Mouse (Mus musculus) liver, adult 2 months (tissue): ENCODE measurements at regions not wholly inside any gene's neighbourhood (a gene's known extent, or its start where the extent isn't known, plus 50 kb on each side); places are given as distances from the start of the nearest gene placed in this dataset.

Source experiments
- DNase-seq: peaks from one replicate; pipeline ENCODE4 v3.0.0-alpha.2; 2011; ENCODE audit warnings: low read depth, low spot score; ENCODE audit errors: extremely low read depth
- H3K27ac ChIP-seq: fragments of 200-500 bp; replicated peaks from 2 replicates; pipeline ENCODE4 v1.5.1; 2012; ENCODE audit warnings: low read depth, mild to moderate bottlenecking, control low read depth, inconsistent platforms, low read length; ENCODE audit not compliant: insufficient read depth
- H3K27me3 ChIP-seq: fragments of 200-500 bp; 2 replicates; pipeline ENCODE4 v1.6.1; 2012; ENCODE audit warnings: mild to moderate bottlenecking, moderate library complexity, low read length, inconsistent platforms; ENCODE audit not compliant: control insufficient read depth, insufficient read depth
- H3K36me3 ChIP-seq: fragments of 200-500 bp; 2 replicates; pipeline ENCODE4 v1.6.1; 2012; ENCODE audit warnings: low read length, inconsistent platforms; ENCODE audit not compliant: control insufficient read depth, insufficient read depth
- H3K4me1 ChIP-seq: fragments of 200-500 bp; 2 replicates; pipeline ENCODE4 v1.6.1; 2011; ENCODE audit warnings: low read length; ENCODE audit not compliant: control insufficient read depth, insufficient read depth
- H3K4me3 ChIP-seq: fragments of 200-500 bp; 2 replicates; pipeline ENCODE4 v1.5.1; 2011; ENCODE audit warnings: low read depth, mild to moderate bottlenecking, control low read depth, low read length, moderate library complexity; ENCODE audit not compliant: insufficient read depth
- H3K79me2 ChIP-seq: fragments of 200-500 bp; 2 replicates; pipeline ENCODE4 v1.6.1; 2012; ENCODE audit warnings: inconsistent platforms, mild to moderate bottlenecking, low read length, moderate library complexity; ENCODE audit not compliant: control insufficient read depth, insufficient read depth
- H3K9ac ChIP-seq: fragments of 200-500 bp; 2 replicates; pipeline ENCODE4 v1.6.1; 2012; ENCODE audit warnings: low read depth, mild to moderate bottlenecking, control low read depth, inconsistent platforms, low read length
- CTCF ChIP-seq: fragments of 200-500 bp; IDR thresholded peaks from 2 replicates; pipeline ENCODE4 v1.5.1; 2011; ENCODE audit warnings: low read depth, low read length, control low read depth
- POLR2A ChIP-seq: fragments of 200-500 bp; IDR thresholded peaks from 2 replicates; pipeline ENCODE4 v1.6.1; 2011; ENCODE audit warnings: low read length, control low read depth; ENCODE audit not compliant: insufficient read depth; ENCODE audit errors: extremely low read depth
- WGBS: fragments of 180-500 bp; shearing (Covaris S2); methylation state at CpG from one replicate; pipeline ENCODE4 v1.1.7; 2018; 5-methylcytosine and 5-hydroxymethylcytosine counted together

GRCm38 (mm10) chr15:67795578-67795977 is 1294.9 kb upstream of the Lrrc6 start:
- Histone ChIP-seq H3K4me3 (no peak overlapping the region), H3K4me1 (no peaks in the 10 kb centered on the region), H3K79me2 (no peaks in the 10 kb centered on the region), H3K36me3 (no peaks in the 10 kb centered on the region), H3K27ac (no peak overlapping the region), H3K27me3 (no peaks in the 10 kb centered on the region), H3K9ac (no peak overlapping the region)
- no peak for DNase-seq
- 77% methylated on average over 2 of the region's 2 CpGs for WGBS
- TF ChIP-seq POLR2A = no peak
- TF ChIP-seq CTCF = no peak

DNA sequence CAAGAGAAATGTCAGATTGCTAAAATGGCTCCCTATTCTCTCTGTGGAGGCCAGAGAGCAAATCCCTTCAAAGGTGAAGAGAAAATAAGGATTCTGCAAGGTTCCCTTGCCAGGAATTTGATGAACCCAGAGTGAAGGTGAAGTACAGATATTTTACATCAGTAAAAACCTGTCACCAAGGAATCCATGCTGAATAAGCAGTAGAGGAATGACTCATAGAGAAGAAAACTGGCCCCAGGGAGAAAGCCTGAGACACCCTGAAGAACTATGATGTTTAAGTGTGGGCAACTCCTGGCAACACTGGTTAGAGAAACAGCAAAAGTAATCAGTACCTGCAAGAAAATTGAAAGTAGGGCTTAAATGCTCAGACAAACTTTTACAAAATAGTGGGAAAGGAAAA is 1292.1 kb upstream of the Lrrc6 start:
- Histone ChIP-seq H3K27ac (no peak overlapping the region), H3K4me3 (no peak overlapping the region), H3K4me1 (no peaks in the 10 kb centered on the region), H3K36me3 (no peaks in the 10 kb centered on the region), H3K9ac (no peak overlapping the region), H3K79me2 (no peaks in the 10 kb centered on the region), H3K27me3 (no peaks in the 10 kb centered on the region)
- DNase-seq = no peak
- TF ChIP-seq POLR2A (no peak), CTCF (no peak)

- no peak overlapping the region for H3K4me3 ChIP-seq
- no peak overlapping the region for H3K9ac ChIP-seq
- no peaks in the 10 kb centered on the region for H3K36me3 ChIP-seq
- no peak overlapping the region for H3K27ac ChIP-seq
- TF ChIP-seq POLR2A (no peak), CTCF (no peak)
- H3K4me1 ChIP-seq = no peaks in the 10 kb centered on the region
- H3K79me2 ChIP-seq = no peaks in the 10 kb centered on the region
- H3K27me3 ChIP-seq = no peaks in the 10 kb centered on the region
- DNase-seq = no peak
Measured at GRCm38 (mm10) chr15:67788587-67788986, 1287.9 kb upstream of the Lrrc6 start.

- Histone ChIP-seq H3K4me1 (no peaks in the 10 kb centered on the region), H3K27ac (no peak overlapping the region), H3K9ac (no peak overlapping the region), H3K4me3 (no peak overlapping the region), H3K79me2 (no peaks in the 10 kb centered on the region), H3K36me3 (no peaks in the 10 kb centered on the region), H3K27me3 (peaks cover 3% of the 10 kb centered on the region; the same call in 1 of the 2 replicates)
- no peak for DNase-seq
- TF ChIP-seq CTCF (no peak), POLR2A (no peak)
- 38% methylated on average over 2 of the region's 2 CpGs for WGBS
Measured at GRCm38 (mm10) chr15:67785583-67785982, 1284.9 kb upstream of the Lrrc6 start.

GRCm38 (mm10) chr15:67783754-67784153 is 1283.0 kb upstream of the Lrrc6 start:
- 92% methylated on average over 1 of the region's 1 CpGs for WGBS
- peaks cover 3% of the 10 kb centered on the region; the same call in 1 of the 2 replicates for H3K27me3 ChIP-seq
- no peak overlapping the region for H3K9ac ChIP-seq
- no peaks in the 10 kb centered on the region for H3K36me3 ChIP-seq
- no peaks in the 10 kb centered on the region for H3K79me2 ChIP-seq
- no peak for DNase-seq
- H3K27ac ChIP-seq = no peak overlapping the region
- TF ChIP-seq CTCF = no peak
- no peak for TF ChIP-seq POLR2A
- H3K4me3 ChIP-seq = no peak overlapping the region
- no peaks in the 10 kb centered on the region for H3K4me1 ChIP-seq

- no peak overlapping the region for H3K9ac ChIP-seq
- H3K79me2 ChIP-seq = no peaks in the 10 kb centered on the region
- H3K27ac ChIP-seq = no peak overlapping the region
- H3K4me3 ChIP-seq = no peak overlapping the region
- no peak for DNase-seq
- WGBS = 89% methylated on average over 4 of the region's 4 CpGs
- no peaks in the 10 kb centered on the region for H3K36me3 ChIP-seq
- no peaks in the 10 kb centered on the region for H3K4me1 ChIP-seq
- TF ChIP-seq POLR2A (no peak), CTCF (no peak)
- H3K27me3 ChIP-seq = peaks cover 3% of the 10 kb centered on the region; the same call in 1 of the 2 replicates
Measured at GRCm38 (mm10) chr15:67782505-67782904, 1281.8 kb upstream of the Lrrc6 start.

GRCm38 (mm10) chr15:67780856-67781255 is 1280.1 kb upstream of the Lrrc6 start:
- Histone ChIP-seq H3K4me1 (no peaks in the 10 kb centered on the region), H3K79me2 (no peaks in the 10 kb centered on the region), H3K27ac (no peak overlapping the region), H3K9ac (no peak overlapping the region), H3K4me3 (no peak overlapping the region), H3K27me3 (peaks cover 3% of the 10 kb centered on the region; the same call in 1 of the 2 replicates), H3K36me3 (no peaks in the 10 kb centered on the region)
- DNase-seq = peak; percentile 39
- TF ChIP-seq POLR2A (no peak), CTCF (no peak)
- 57% methylated on average over 2 of the region's 2 CpGs for WGBS
